Mouse (Mus musculus) lung, adult 2 months (tissue): ENCODE results near the gene Tbrg4. TPM values are rescaled to one million over a fixed set of nuclear protein-coding genes. Genes with fewer than 3 reads are reported as not detected.
"Not testable (repeated sequence)": the region's sequence is repeated elsewhere in the genome, so short reads cannot be mapped to it uniquely, and the experiment has no call there.

Experiments used
- DNase-seq: peaks from one replicate; pipeline ENCODE4 v3.0.0; 2022
- H3K4me1 ChIP-seq: fragments of 200-500 bp; 2 replicates; pipeline ENCODE4 v1.6.1; 2011; ENCODE audit warnings: low read length; ENCODE audit not compliant: control insufficient read depth, insufficient read depth
- H3K4me3 ChIP-seq: fragments of 200-500 bp; replicated peaks from 2 replicates; pipeline ENCODE3; 2011; ENCODE audit warnings: low read depth, mild to moderate bottlenecking, control low read depth, low read length; ENCODE audit errors: extremely low read depth
- CTCF ChIP-seq: fragments of 200-500 bp; IDR thresholded peaks from 2 replicates; pipeline ENCODE4 v1.5.1; 2011; ENCODE audit warnings: mild to moderate bottlenecking, low read length, control low read depth; ENCODE audit not compliant: insufficient read depth
- POLR2A ChIP-seq: fragments of 200-500 bp; IDR thresholded peaks from 2 replicates; pipeline ENCODE4 v1.6.1; 2011; ENCODE audit warnings: low read depth, mild to moderate bottlenecking, control low read depth, low read length, borderline replicate concordance; ENCODE audit errors: extremely low read depth
- WGBS: fragments of 180-500 bp; shearing (Covaris S2); methylation state at CpG from one replicate; pipeline ENCODE4 v1.1.7; 2018; 5-methylcytosine and 5-hydroxymethylcytosine counted together
- polyA plus RNA-seq: library from polyadenylated mRNA; depleted of rRNA; stranded (reverse); fragments of >200 nt; gene quantifications from 2 replicates; pipeline ENCODE4 v1.2.3, GENCODE M21; 2012; rRNA removed

Tbrg4 gene
- polyA plus RNA-seq = 51.6 and 53.3 TPM in 2 replicates

DNA sequence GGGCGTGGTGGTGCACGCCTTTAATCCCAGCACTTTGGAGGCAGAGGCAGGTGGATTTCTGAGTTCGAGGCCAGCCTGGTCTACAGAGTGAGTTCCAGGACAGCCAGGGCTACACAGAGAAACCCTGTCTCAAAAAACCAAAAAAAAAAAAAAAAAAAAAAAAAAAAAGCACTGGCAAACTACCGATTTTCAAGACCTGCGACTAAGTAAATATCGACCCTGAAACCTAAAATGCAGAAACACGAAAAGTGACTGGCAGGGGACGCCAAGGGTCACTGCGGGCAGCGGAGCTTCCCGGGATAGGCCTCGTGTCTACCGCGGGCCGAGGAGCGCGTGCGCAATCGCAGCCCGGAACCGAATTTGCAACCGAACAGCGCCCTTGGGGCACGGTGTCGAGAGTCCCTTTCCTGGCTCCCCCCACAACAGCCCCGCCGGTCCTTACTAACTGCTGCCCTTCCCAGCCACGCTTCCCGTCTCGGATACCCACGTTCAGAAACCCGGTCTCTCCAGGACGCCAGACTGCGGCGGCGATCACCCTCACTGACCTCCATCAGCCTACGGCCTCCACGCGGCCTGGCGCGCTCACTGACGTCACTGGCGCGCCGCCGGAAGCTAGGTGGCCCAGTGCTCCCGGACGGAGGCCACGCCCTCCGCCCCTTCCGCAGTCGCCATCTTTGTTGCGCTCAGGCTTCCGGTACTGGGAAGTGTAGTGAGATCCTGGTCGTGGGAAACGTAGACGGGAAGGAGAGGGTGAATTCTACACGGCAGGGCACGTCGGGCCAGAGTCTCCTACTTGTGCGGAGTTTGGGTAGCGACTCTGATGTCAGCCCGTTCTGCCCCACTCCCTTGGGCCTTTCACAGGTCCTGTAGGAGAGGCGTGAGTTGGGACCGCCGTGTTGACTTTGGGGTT, at the start of gene Tbrg4:
Gene Tbrg4, minus strand, starts transcription at position 590 of the 910 bp plus-strand sequence.
- Histone ChIP-seq H3K4me1 (peaks cover 4% of the 10 kb centered on the region), H3K4me3 (peak within 1 kb of the TSS; percentile 88)
- peak; percentile 92 for DNase-seq
- TF ChIP-seq POLR2A (peak; percentile 91), CTCF (no peak)
- WGBS = under 1% methylated on average over 66 of the region's 66 CpGs

DNA sequence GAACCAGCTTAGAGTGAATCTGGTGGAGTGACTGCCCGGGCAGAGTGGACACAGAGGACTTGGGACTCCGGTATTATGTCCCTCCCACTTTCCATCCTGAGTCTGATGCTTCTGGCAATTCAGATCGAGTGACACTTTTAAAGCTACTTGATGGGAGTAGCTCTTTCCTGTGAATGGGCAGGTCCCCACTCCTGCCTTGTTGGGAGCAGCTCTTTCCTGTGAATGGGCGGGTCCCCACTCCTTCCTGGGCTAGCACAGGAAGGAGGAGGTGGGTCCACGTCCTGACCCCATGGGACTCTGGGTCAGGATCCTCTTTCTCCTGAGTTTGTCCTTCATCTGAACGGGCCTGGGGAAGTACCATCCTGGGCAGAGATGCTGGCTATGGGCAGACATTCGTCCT, 49.5 kb upstream of the Tbrg4 start:
- peaks cover 9% of the 10 kb centered on the region; the same call in 1 of the 2 replicates for H3K4me1 ChIP-seq
- 40% methylated on average over 7 of the region's 7 CpGs for WGBS
- no peak for TF ChIP-seq POLR2A
- TF ChIP-seq CTCF = no peak
- DNase-seq = no peak
- H3K4me3 ChIP-seq = no peak overlapping the region

DNA sequence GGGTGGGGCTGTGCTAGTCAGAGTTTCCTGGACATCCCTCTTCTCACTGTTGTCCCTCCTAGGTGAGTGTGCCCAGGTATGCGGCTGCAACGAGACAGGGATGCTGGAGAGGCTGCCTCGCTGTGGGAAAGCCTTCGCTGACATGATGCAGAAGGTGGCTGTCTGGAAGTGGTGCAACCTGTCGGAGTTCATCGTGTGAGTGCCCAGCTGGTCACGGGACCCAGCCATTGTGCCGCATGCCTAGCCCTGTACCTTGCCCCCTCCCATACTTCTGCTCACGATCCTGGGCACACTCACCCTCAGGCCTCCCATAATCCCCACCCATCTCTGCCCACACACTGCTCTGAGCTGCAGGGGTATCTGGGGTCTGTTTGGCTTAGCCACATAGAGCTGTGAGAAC, 48.8 kb upstream of the Tbrg4 start:
- TF ChIP-seq CTCF (no peak), POLR2A (no peak)
- no peak for DNase-seq
- Histone ChIP-seq H3K4me1 (peaks cover 8% of the 10 kb centered on the region; the same call in 1 of the 2 replicates), H3K4me3 (no peak overlapping the region)
- WGBS = 88% methylated on average over 9 of the region's 9 CpGs

GRCm38 (mm10) chr11:6670826-6671225, 45.0 kb upstream of the Tbrg4 start:
- peaks cover 6% of the 10 kb centered on the region; the same call in 1 of the 2 replicates for H3K4me1 ChIP-seq
- no peak overlapping the region for H3K4me3 ChIP-seq
- WGBS = 82% methylated on average over 4 of the region's 4 CpGs

DNA sequence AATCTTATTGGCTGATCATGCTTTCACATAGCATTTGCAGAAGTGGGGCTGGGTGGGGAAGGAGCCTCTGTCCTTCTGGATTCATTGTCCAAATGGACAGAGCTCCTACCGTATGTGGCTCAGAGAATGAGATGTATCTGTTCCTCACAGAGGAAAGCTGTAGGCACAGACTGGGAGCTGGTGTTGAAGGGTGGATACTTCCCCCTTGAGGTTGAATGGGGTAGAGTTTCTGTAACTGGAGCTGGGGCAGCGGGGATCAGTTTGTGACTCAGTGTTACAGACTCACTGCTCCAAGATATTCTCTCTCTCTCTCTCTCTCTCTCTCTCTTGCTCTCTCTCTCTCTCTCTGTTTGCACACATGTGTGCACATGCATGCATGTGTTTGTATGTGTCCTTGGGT, 44.2 kb upstream of the Tbrg4 start:
- H3K4me1 ChIP-seq = 0 out of 2 replicates have a peak, but pooled peaks cover 4% of the 10 kb centered on the region
- H3K4me3 ChIP-seq = no peak overlapping the region
- no peak for DNase-seq
- 54% methylated on average over 2 of the region's 2 CpGs for WGBS
- no peak for TF ChIP-seq CTCF
- TF ChIP-seq POLR2A = no peak

More at GRCm38 (mm10) chr11:6670826-6671225, 45.0 kb upstream of the Tbrg4 start:
- TF ChIP-seq POLR2A = no peak
- no peak for TF ChIP-seq CTCF
- DNase-seq = no peak

DNA sequence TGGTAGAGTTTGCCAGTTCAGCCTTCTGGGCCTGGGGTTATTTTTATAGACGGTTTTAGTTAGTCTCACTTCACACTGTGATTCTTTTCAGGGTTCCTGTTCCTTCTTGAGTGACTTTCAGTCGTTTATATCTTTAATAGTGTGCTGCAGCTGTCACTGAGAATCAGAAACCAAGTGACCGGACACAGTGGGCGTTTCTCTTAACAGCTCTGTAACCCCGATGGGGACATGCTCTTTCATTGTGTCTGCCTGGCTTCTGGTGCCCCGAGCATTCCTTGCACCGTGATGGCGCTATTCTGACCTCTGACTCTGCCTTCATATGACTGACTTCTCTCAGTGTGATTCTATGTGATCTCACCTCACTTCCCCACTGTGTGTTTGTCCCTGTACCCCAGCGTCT, 43.2 kb upstream of the Tbrg4 start:
- no peak for TF ChIP-seq CTCF
- no peak for TF ChIP-seq POLR2A
- no peak for DNase-seq
- WGBS = 48% methylated on average over 9 of the region's 9 CpGs
- Histone ChIP-seq H3K4me1 (no peaks in the 10 kb centered on the region), H3K4me3 (no peak overlapping the region)

DNA sequence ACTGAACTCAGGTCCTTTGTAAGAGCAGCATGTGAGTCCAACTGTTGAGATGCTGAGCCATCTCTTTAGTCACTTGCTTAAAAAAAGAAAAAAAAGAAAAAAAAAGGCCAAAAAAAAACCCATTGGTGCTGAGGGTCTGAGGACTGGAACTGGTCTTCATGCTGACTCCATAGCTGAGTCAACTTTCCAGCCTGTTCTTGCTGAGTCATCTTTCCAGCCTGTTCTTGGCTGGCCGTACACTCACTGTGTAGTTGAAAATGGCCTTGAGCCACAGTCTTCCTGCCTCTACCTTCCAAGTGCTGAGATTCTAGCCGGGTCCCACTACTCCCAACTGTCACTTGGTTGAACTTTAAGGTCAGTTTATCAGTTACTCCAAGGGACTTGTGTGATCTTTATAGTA, 40.8 kb upstream of the Tbrg4 start:
- WGBS = 53% methylated on average over 2 of the region's 2 CpGs
- H3K4me3 ChIP-seq = no peak overlapping the region

DNA sequence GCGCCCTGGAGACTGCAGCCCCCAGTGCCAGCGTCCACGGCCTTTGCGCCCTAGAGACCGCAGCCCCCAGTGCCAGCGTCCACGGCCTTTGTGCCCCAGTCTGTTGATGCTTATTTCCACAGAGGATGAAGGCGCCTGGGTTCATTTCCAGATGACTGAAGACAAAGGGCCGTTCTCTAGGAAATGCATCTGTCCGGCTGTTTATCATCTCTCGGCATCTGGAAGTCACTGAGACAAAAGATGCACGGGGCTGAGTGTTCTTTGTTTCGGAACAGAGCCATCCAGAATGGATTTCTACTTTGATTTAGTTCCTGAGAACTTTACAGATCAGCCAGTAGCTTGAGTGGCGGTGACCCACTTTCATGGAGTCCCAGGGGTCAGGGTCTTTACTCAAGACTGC, 35.3 kb upstream of the Tbrg4 start:
- Histone ChIP-seq H3K4me1 (no peaks in the 10 kb centered on the region), H3K4me3 (no peak overlapping the region)
- no peak for TF ChIP-seq POLR2A
- TF ChIP-seq CTCF = no peak
- WGBS = 60% methylated on average over 14 of the region's 14 CpGs
- no peak for DNase-seq

More for the DNA sequence above, 40.8 kb upstream of the Tbrg4 start:
- TF ChIP-seq POLR2A (no peak), CTCF (no peak)
- H3K4me1 ChIP-seq = no peaks in the 10 kb centered on the region
- no peak for DNase-seq

DNA sequence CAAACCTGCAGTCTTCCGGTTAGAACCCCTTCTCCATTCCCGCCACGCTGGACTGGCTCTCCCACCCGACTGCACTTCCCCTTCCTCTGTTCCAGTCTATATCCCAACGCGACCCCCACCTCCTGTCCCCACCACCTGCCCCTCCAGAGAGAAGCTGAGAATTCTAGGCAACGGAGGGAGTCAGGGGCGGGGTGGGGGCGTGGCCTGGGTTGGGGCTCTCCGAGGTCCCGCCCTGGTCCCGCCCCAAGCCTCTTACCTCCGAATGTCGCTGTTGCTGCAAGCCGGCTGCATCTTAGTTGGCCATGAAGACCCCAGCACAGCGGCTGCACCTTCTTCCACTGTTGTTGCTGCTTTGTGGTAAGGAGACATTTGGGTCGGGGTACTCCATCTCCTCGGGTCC, 32.4 kb upstream of the Tbrg4 start, which contains the start of gene Ramp3:
Gene Ramp3, plus strand, starts transcription at position 251 of the 400 bp plus-strand sequence.
- no peak for DNase-seq
- no peaks in the 10 kb centered on the region for H3K4me1 ChIP-seq
- peak within 1 kb of the TSS; percentile 55 for H3K4me3 ChIP-seq
- WGBS = under 1% methylated on average over 18 of the region's 18 CpGs
- TF ChIP-seq CTCF (no peak), POLR2A (no peak)

- 0% methylated on average over 2 of the region's 2 CpGs for whole genome bisulfite sequencing
- peak; percentile 62 for DNase-seq
- no peaks in the 10 kb centered on the region for H3K4me1 ChIP-seq
- H3K4me3 ChIP-seq = no peak overlapping the region
- peak; percentile 57 for TF ChIP-seq CTCF
- TF ChIP-seq POLR2A = no peak
Observed at GRCm38 (mm10) chr11:6654903-6655302, 29.0 kb upstream of the Tbrg4 start.

DNA sequence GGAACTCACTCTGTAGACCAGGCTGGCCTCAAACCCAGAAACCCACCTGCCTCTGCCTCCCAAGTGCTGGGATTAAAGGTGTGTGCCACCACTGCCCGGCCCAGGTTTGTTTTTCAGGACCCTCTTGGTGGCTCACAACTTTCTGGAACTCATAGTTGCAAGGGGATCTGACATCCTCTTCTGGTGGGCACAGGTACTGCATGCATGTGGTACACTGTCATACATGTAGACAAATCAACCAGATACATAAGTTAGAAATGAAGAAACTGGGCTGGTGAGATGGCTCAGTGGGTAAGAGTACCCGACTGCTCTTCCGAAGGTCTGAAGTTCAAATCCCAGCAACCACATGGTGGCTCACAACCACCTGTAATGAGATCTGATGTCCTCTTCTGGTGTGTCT, 27.1 kb upstream of the Tbrg4 start:
- H3K4me1 ChIP-seq, H3K4me3 ChIP-seq, DNase-seq: not testable (repeated sequence)
- WGBS = 65% methylated on average over 3 of the region's 3 CpGs
